Mouse (Mus musculus) E14TG2a.4 (cell line): ENCODE data around the gene Nme1.
"Not testable (repeated sequence)": the region's sequence is repeated elsewhere in the genome, so short reads cannot be mapped to it uniquely, and the experiment has no call there.

Source experiments
- H3K27me3 ChIP-seq: 2 replicates; pipeline ENCODE4 v1.6.1; 2014; ENCODE audit warnings: low read length, control low read depth; ENCODE audit not compliant: insufficient read depth
- H3K36me3 ChIP-seq: 2 replicates; pipeline ENCODE4 v1.6.1; 2014; ENCODE audit warnings: low read length, control low read depth; ENCODE audit not compliant: insufficient read depth
- H3K4me1 ChIP-seq: replicated peaks from 2 replicates; pipeline ENCODE4 v1.6.1; 2014; ENCODE audit warnings: low read depth, low read length, control low read depth
- H3K4me3 ChIP-seq: replicated peaks from 2 replicates; pipeline ENCODE4 v1.5.1; 2014; ENCODE audit warnings: mild to moderate bottlenecking, low read length
- H3K9me3 ChIP-seq: 2 replicates; pipeline ENCODE4 v1.6.1; 2014; ENCODE audit warnings: low read length, control low read depth
- CTCF ChIP-seq: conservative IDR thresholded peaks from 2 replicates; pipeline ENCODE4 v1.5.1; 2014; ENCODE audit warnings: low read length
- NANOG ChIP-seq: IDR thresholded peaks from 2 replicates; pipeline ENCODE4 v1.6.1; 2014; ENCODE audit warnings: borderline replicate concordance, low read length, mixed read lengths
- POU5F1 ChIP-seq: IDR thresholded peaks from 2 replicates; pipeline ENCODE4 v1.6.1; 2014; ENCODE audit warnings: low read length, borderline replicate concordance

The Nme1 gene

GRCm38 (mm10) chr11:93929106-93929505 lies 39.2 kb downstream of the Nme1 start:
- TF ChIP-seq POU5F1 (no peak), NANOG (no peak), CTCF (no peak)
- H3K9me3 ChIP-seq: no peaks in the 10 kb centered on the region
- no peaks in the 10 kb centered on the region for H3K4me1 ChIP-seq
- peaks cover 97% of the 10 kb centered on the region for H3K36me3 ChIP-seq
- no peak overlapping the region for H3K4me3 ChIP-seq
- no peaks in the 10 kb centered on the region for H3K27me3 ChIP-seq

GRCm38 (mm10) chr11:93915019-93915418 lies 53.3 kb downstream of the Nme1 start:
- H3K4me1 ChIP-seq, H3K4me3 ChIP-seq, H3K9me3 ChIP-seq, H3K27me3 ChIP-seq: not testable (repeated sequence)
- H3K36me3 ChIP-seq: peaks cover 96% of the 10 kb centered on the region

- H3K36me3 ChIP-seq: peaks cover 94% of the 10 kb centered on the region
- TF ChIP-seq NANOG (no peak), POU5F1 (no peak), CTCF (no peak)
- no peaks in the 10 kb centered on the region for H3K9me3 ChIP-seq
- no peaks in the 10 kb centered on the region for H3K27me3 ChIP-seq
- no peak overlapping the region for H3K4me3 ChIP-seq
- H3K4me1 ChIP-seq: no peaks in the 10 kb centered on the region
These were observed 56.7 kb downstream of the Nme1 start for GRCm38 (mm10) chr11:93911603-93912002.

- no peak for TF ChIP-seq POU5F1
- TF ChIP-seq CTCF: no peak
- TF ChIP-seq NANOG: no peak
- Histone ChIP-seq H3K4me3 (no peak overlapping the region), H3K4me1 (no peaks in the 10 kb centered on the region), H3K9me3 (no peaks in the 10 kb centered on the region), H3K27me3 (no peaks in the 10 kb centered on the region), H3K36me3 (peaks cover 93% of the 10 kb centered on the region)
These were observed 59.5 kb downstream of the Nme1 start for GRCm38 (mm10) chr11:93908829-93909228.

GRCm38 (mm10) chr11:93907839-93908238 lies 60.5 kb downstream of the Nme1 start:
- Histone ChIP-seq H3K36me3 (peaks cover 90% of the 10 kb centered on the region), H3K4me1 (no peaks in the 10 kb centered on the region), H3K4me3 (no peak overlapping the region), H3K27me3 (no peaks in the 10 kb centered on the region), H3K9me3 (no peaks in the 10 kb centered on the region)
- no peak for TF ChIP-seq NANOG
- no peak for TF ChIP-seq POU5F1
- no peak for TF ChIP-seq CTCF
